In genomic region chr8:57332676-57333482, GRCm38 (mm10) we compare ENCODE assay signal across 12 mouse cellular contexts. TPM values are rescaled to one million over a fixed set of nuclear protein-coding genes. Genes with fewer than 3 reads are reported as not detected.
DNase-seq lines count a peak whose midpoint lies in the region; ATAC-seq and TF ChIP-seq lines count a peak whose summit lies in the region.
"Had no signal": no experiment of that assay in that cellular context is flagged by ENCODE, and none has a peak within 500 bp of the region (broad histone marks: within the 10 kb centered on the region; RNA-seq: fewer than 3 reads in every experiment).

No protein-coding gene starts in this region.

- peaks cover 3% of the 10 kb centered on the region for H3K4me1 ChIP-seq in heart, adult 2 months (ENCODE audit: control insufficient read depth, insufficient read depth, low read length)
- H3K4me1 ChIP-seq in heart, embryonic 15.5 days (replicated peaks): peaks cover 23% of the 10 kb centered on the region
- peaks cover 37% of the 10 kb centered on the region for H3K4me1 ChIP-seq in limb, embryonic 15.5 days

- H3K36me3 ChIP-seq in heart, adult 2 months (ENCODE audit: control insufficient read depth, insufficient read depth, low read length): no peaks in the 10 kb centered on the region
- no peaks in the 10 kb centered on the region for H3K36me3 ChIP-seq in heart, embryonic 15.5 days
- no peaks in the 10 kb centered on the region for H3K36me3 ChIP-seq in limb, embryonic 15.5 days

- H3K9me3 ChIP-seq in heart, embryonic 15.5 days (replicated peaks): no peaks in the 10 kb centered on the region
- no peaks in the 10 kb centered on the region for H3K9me3 ChIP-seq in limb, embryonic 15.5 days

- DNase-seq in heart, adult 2 months: peak; percentile 44 to 49
- DNase-seq in heart, adult 9 months (ENCODE audit: low spot score in 2 of 2): no peak
- DNase-seq in MN1 (ENCODE audit: low spot score): peak; percentile 53
- DNase-seq in left cerebral cortex, postnatal 4 days: no peak
- no peak for DNase-seq in cerebellum, postnatal 36 days
- DNase-seq: adrenal gland, adult 2 months; B cell, adult 2 months; gastrocnemius, postnatal 10 days; retina, postnatal 1 day had no signal

- TF ChIP-seq EP300 in heart, adult 2 months (IDR thresholded peaks at IDR 0.05; ENCODE audit: insufficient read depth, low read depth, low read length): no peak

- peak overlapping the region; percentile 48 for H3K4me3 ChIP-seq in heart, adult 2 months
- peak overlapping the region; percentile 57 for H3K4me3 ChIP-seq in heart, embryonic 15.5 days
- H3K4me3 ChIP-seq in limb, embryonic 15.5 days: peak overlapping the region; percentile 37

- H3K9ac ChIP-seq in heart, adult 2 months (ENCODE audit: low read depth, low read length): peak overlapping the region; percentile 59
- H3K9ac ChIP-seq in heart, embryonic 15.5 days: peak overlapping the region; percentile 66
- H3K9ac ChIP-seq in limb, embryonic 15.5 days: 0 out of 2 replicates have a peak overlapping the region, but pooled peaks have one; percentile 17

- no peak for ATAC-seq in heart, embryonic 15.5 days (replicated peaks; ENCODE audit: insufficient number of reproducible peaks, insufficient read depth, low FRiP score, low read depth)
- no peak for ATAC-seq in limb, embryonic 15.5 days (ENCODE audit: insufficient number of reproducible peaks, low FRiP score, low TSS enrichment, low read depth)
- ATAC-seq in granulocyte monocyte progenitor cell, adult 5-6 weeks (replicated peaks; ENCODE audit: poor library complexity, severe bottlenecking): no peak

- no peak for TF ChIP-seq CTCF in heart, adult 2 months (IDR thresholded peaks at IDR 0.05)

- no peaks in the 10 kb centered on the region for H3K79me2 ChIP-seq in heart, adult 2 months (replicated peaks; ENCODE audit: control insufficient read depth, insufficient read depth, low read length)

- 0 out of 2 replicates have a peak, but pooled peaks have one; percentile 15 for TF ChIP-seq POLR2A in heart, adult 2 months (IDR thresholded peaks at IDR 0.05; ENCODE audit: insufficient read depth, low read depth, low read length)

- 3% methylated on average over 26 of the region's 26 CpGs for WGBS in heart, adult 2 months
- WGBS in heart, embryonic 15.5 days: 2% methylated on average over 26 of the region's 26 CpGs
- WGBS in limb, embryonic 15.5 days: 5% methylated on average over 26 of the region's 26 CpGs

- peak overlapping the region; percentile 82 for H3K4me2 ChIP-seq in heart, embryonic 15.5 days
- peak overlapping the region; percentile 75 for H3K4me2 ChIP-seq in limb, embryonic 15.5 days

- H3K27ac ChIP-seq in heart, adult 2 months: peak overlapping the region; percentile 87
- peak overlapping the region; percentile 98 for H3K27ac ChIP-seq in heart, embryonic 15.5 days
- H3K27ac ChIP-seq in limb, embryonic 15.5 days: peak overlapping the region; percentile 74

- peaks cover 2% of the 10 kb centered on the region; the same call in 1 of the 2 replicates for H3K27me3 ChIP-seq in heart, adult 2 months (ENCODE audit: control insufficient read depth, insufficient read depth, low read length)
- peaks cover 3% of the 10 kb centered on the region; the same call in 1 of the 2 replicates for H3K27me3 ChIP-seq in heart, embryonic 15.5 days
- H3K27me3 ChIP-seq in limb, embryonic 15.5 days: peaks cover 63% of the 10 kb centered on the region

- intact Hi-C loops in heart, adult 2 months (cut with DNase I): loop anchor here (5.0 to 10.0 kb wide), 3 partner anchors 154 to 608 kb away; partner anchors contain the start of gene Sap30
- intact Hi-C loops in left cerebral cortex, postnatal 4 days (cut with DNase I): no loop called here

RNA-seq across cellular contexts. Expression of gene Hand2, which starts 12.1 kb away (rescaled TPM):
- total RNA-seq in heart, adult 2 months (2021): 10 to 100 TPM; 62.1 to 63.9 TPM
- polyA plus RNA-seq in heart, adult 2 months (2012; rRNA removed): 10.3 and 14.8 TPM in 2 replicates
- polyA plus RNA-seq in heart, embryonic 15.5 days (2015; fragmentation: Nextera tagmentation; extraction: Ambion mirVana): 8.7 and 11.8 TPM in 2 replicates
- 5.0 and 6.6 TPM in 2 replicates for polyA plus RNA-seq in limb, embryonic 15.5 days (2015; fragmentation: Nextera tagmentation; extraction: Ambion mirVana)
- total RNA-seq in granulocyte monocyte progenitor cell, adult 5-6 weeks (2014; fragmentation: Nextera tagmentation): not detected in 2 replicates
- total RNA-seq in granulocyte monocyte progenitor cell, adult 5-6 weeks (2017): not detected in 2 replicates
- total RNA-seq in left cerebral cortex, postnatal 4 days (2021): not detected

Comparison
In these comparisons a context has a peak if more than half of its experiments do, and no peak if none do; other contexts are left out.
1. DNase-seq: peak in heart, adult 2 months (2 of 2) and MN1 (single experiment); none in heart, adult 9 months (0 of 2), left cerebral cortex, postnatal 4 days (single experiment) and cerebellum, postnatal 36 days (0 of 2).
2. RNA of gene Hand2, which starts 12.1 kb away (total RNA-seq): 62.1 to 63.9 TPM in heart, adult 2 months; not detected in granulocyte monocyte progenitor cell, adult 5-6 weeks and not detected in left cerebral cortex, postnatal 4 days; every median in the first group is over 10 times any median in the second.
3. Peak in every context shown above with its lines, with median percentiles within 50 percentile points of each other: H3K27ac ChIP-seq, H3K4me3 ChIP-seq and H3K9ac ChIP-seq.